Mouse (Mus musculus): Measurements from ENCODE around the gene Phox2a. TPM values are rescaled to one million over a fixed set of nuclear protein-coding genes. Genes with fewer than 3 reads are reported as not detected.

The Phox2a gene
- polyA plus RNA-seq, 1 experiment from 2014 or later = 1.00 TPM

GRCm38 (mm10) chr7:101868241-101869162 lies 50.4 kb downstream of the Phox2a start:
- Histone ChIP-seq H3K4me3 (replicated peaks; ENCODE audit: low read depth, low read length) (no peak overlapping the region), H3K36me3 (ENCODE audit: control insufficient read depth, insufficient read depth, low read length) (no peaks in the 10 kb centered on the region), H3K27me3 (ENCODE audit: control insufficient read depth, insufficient read depth, low read length) (no peaks in the 10 kb centered on the region), H3K27ac (replicated peaks; ENCODE audit: low read depth, low read length) (no peak overlapping the region), H3K9ac (replicated peaks; ENCODE audit: low read length) (no peak overlapping the region), H3K9me3 (ENCODE audit: control insufficient read depth, low read length) (no peaks in the 10 kb centered on the region), H3K4me2 (ENCODE audit: low read length) (no peak overlapping the region), H3K4me1 (ENCODE audit: control insufficient read depth, insufficient read depth, low read length) (no peaks in the 10 kb centered on the region)
- ATAC-seq (ENCODE audit: low FRiP score, low TSS enrichment) (0 out of 2 replicates have a peak, but pooled peaks have one; percentile 11), DNase-seq (peak; percentile 48)
- 26% methylated on average over 13 of the region's 13 CpGs for whole genome bisulfite sequencing

GRCm38 (mm10) chr7:101869163-101869500 lies 51.0 kb downstream of the Phox2a start:
- Histone ChIP-seq H3K27me3 (ENCODE audit: control insufficient read depth, insufficient read depth, low read length) (no peaks in the 10 kb centered on the region), H3K4me1 (ENCODE audit: control insufficient read depth, insufficient read depth, low read length) (no peaks in the 10 kb centered on the region), H3K4me3 (replicated peaks; ENCODE audit: low read depth, low read length) (no peak overlapping the region), H3K27ac (replicated peaks; ENCODE audit: low read depth, low read length) (no peak overlapping the region), H3K9ac (replicated peaks; ENCODE audit: low read length) (no peak overlapping the region), H3K36me3 (ENCODE audit: control insufficient read depth, insufficient read depth, low read length) (no peaks in the 10 kb centered on the region), H3K9me3 (ENCODE audit: control insufficient read depth, low read length) (no peaks in the 10 kb centered on the region), H3K4me2 (ENCODE audit: low read length) (no peak overlapping the region)
- DNase-seq = peak; percentile 46
- peak; percentile 27; the same call in 1 of the 2 replicates for ATAC-seq (ENCODE audit: low FRiP score, low TSS enrichment)
- WGBS = 18% methylated on average over 7 of the region's 7 CpGs

- no peaks in the 10 kb centered on the region for H3K9me3 ChIP-seq (ENCODE audit: control insufficient read depth, low read length)
- H3K27me3 ChIP-seq (ENCODE audit: control insufficient read depth, insufficient read depth, low read length) = no peaks in the 10 kb centered on the region
- DNase-seq (no peak), ATAC-seq (ENCODE audit: low FRiP score, low TSS enrichment) (no peak)
- no peak within 1 kb of the TSS for H3K4me3 ChIP-seq (replicated peaks; ENCODE audit: low read depth, low read length)
- no peaks in the 10 kb centered on the region for H3K4me1 ChIP-seq (ENCODE audit: control insufficient read depth, insufficient read depth, low read length)
- H3K27ac ChIP-seq (replicated peaks; ENCODE audit: low read depth, low read length) = no peak within 1 kb of the TSS
- WGBS = 91% methylated on average over 2 of the region's 2 CpGs
- H3K9ac ChIP-seq (replicated peaks; ENCODE audit: low read length) = no peak within 1 kb of the TSS
- no peak within 1 kb of the TSS for H3K4me2 ChIP-seq (ENCODE audit: low read length)
- no peaks in the 10 kb centered on the region for H3K36me3 ChIP-seq (ENCODE audit: control insufficient read depth, insufficient read depth, low read length)
Measured at GRCm38 (mm10) chr7:101870629-101871028, 52.5 kb downstream of the Phox2a start, which contains the start of gene Folr1. TSS of gene Folr1 (minus strand) at chr7:101870788.

- no peak overlapping the region for H3K27ac ChIP-seq (replicated peaks; ENCODE audit: low read depth, low read length)
- no peak overlapping the region for H3K9ac ChIP-seq (replicated peaks; ENCODE audit: low read length)
- H3K36me3 ChIP-seq (ENCODE audit: control insufficient read depth, insufficient read depth, low read length) = no peaks in the 10 kb centered on the region
- H3K9me3 ChIP-seq (ENCODE audit: control insufficient read depth, low read length) = no peaks in the 10 kb centered on the region
- no peak overlapping the region for H3K4me2 ChIP-seq (ENCODE audit: low read length)
- H3K4me1 ChIP-seq (ENCODE audit: control insufficient read depth, insufficient read depth, low read length) = no peaks in the 10 kb centered on the region
- 86% methylated on average over 3 of the region's 3 CpGs for WGBS
- no peak overlapping the region for H3K4me3 ChIP-seq (replicated peaks; ENCODE audit: low read depth, low read length)
- no peak for ATAC-seq (ENCODE audit: low FRiP score, low TSS enrichment)
- no peaks in the 10 kb centered on the region for H3K27me3 ChIP-seq (ENCODE audit: control insufficient read depth, insufficient read depth, low read length)
- DNase-seq = no peak
Measured at GRCm38 (mm10) chr7:101871296-101871695, 53.2 kb downstream of the Phox2a start.

Other genes starting within 250 kb of the Phox2a start
- gene Art2b, start 232.7 kb upstream of the Phox2a start, polyA plus RNA-seq (2014; fragmentation: Nextera tagmentation; extraction: Ambion mirVana) = not detected in 2 replicates
- 32.0 and 38.5 TPM in 2 replicates for gene Clpb, start 154.7 kb upstream of the Phox2a start, polyA plus RNA-seq (2014; fragmentation: Nextera tagmentation; extraction: Ambion mirVana)
- 8.9 and 9.7 TPM in 2 replicates for gene Inppl1, start 19.9 kb downstream of the Phox2a start, polyA plus RNA-seq (2014; fragmentation: Nextera tagmentation; extraction: Ambion mirVana)
- 2.5 TPM in 1 of 2 replicates, not detected in the other for gene Folr2, start 38.9 kb downstream of the Phox2a start, polyA plus RNA-seq (2014; fragmentation: Nextera tagmentation; extraction: Ambion mirVana)
- gene Anapc15, start 45.4 kb downstream of the Phox2a start, polyA plus RNA-seq (2014; fragmentation: Nextera tagmentation; extraction: Ambion mirVana) = 77.1 and 81.6 TPM in 2 replicates
- 6.7 and 7.9 TPM in 2 replicates for gene Folr1, start 52.5 kb downstream of the Phox2a start, polyA plus RNA-seq (2014; fragmentation: Nextera tagmentation; extraction: Ambion mirVana)
- gene Lamtor1, start 87.6 kb downstream of the Phox2a start, polyA plus RNA-seq (2014; fragmentation: Nextera tagmentation; extraction: Ambion mirVana) = 139 and 150 TPM in 2 replicates
- 0.27 and 0.33 TPM in 2 replicates for gene Tomt, start 88.0 kb downstream of the Phox2a start, polyA plus RNA-seq (2014; fragmentation: Nextera tagmentation; extraction: Ambion mirVana)
- gene Lrrc51, start 115.6 kb downstream of the Phox2a start, polyA plus RNA-seq (2014; fragmentation: Nextera tagmentation; extraction: Ambion mirVana) = 7.4 and 10.7 TPM in 2 replicates
- gene Numa1, start 115.8 kb downstream of the Phox2a start, polyA plus RNA-seq (2014; fragmentation: Nextera tagmentation; extraction: Ambion mirVana) = 50.1 and 73.6 TPM in 2 replicates
- gene Il18bp, start 200.4 kb downstream of the Phox2a start, polyA plus RNA-seq (2014; fragmentation: Nextera tagmentation; extraction: Ambion mirVana) = 4.0 and 6.0 TPM in 2 replicates
- 30.7 and 31.1 TPM in 2 replicates for gene Rnf121, start 247.2 kb downstream of the Phox2a start, polyA plus RNA-seq (2014; fragmentation: Nextera tagmentation; extraction: Ambion mirVana)
- gene Xndc1, start 247.2 kb downstream of the Phox2a start, polyA plus RNA-seq (2014; fragmentation: Nextera tagmentation; extraction: Ambion mirVana) = 21.0 and 24.3 TPM in 2 replicates
- gene Xntrpc, start 247.4 kb downstream of the Phox2a start, polyA plus RNA-seq (2014; fragmentation: Nextera tagmentation; extraction: Ambion mirVana) = 1.3 and 1.5 TPM in 2 replicates

Measured in midbrain, embryonic 14.5 days (tissue).